Mouse (Mus musculus): ENCODE measurements around the gene Bicc1. TPM values are rescaled to one million over a fixed set of nuclear protein-coding genes. Genes with fewer than 3 reads are reported as not detected.

Gene Bicc1
- total RNA-seq, 1 experiment from 2014 or later: not detected

- no peak for ATAC-seq (replicated peaks; ENCODE audit: low read depth, poor library complexity, severe bottlenecking)
Measured at GRCm38 (mm10) chr10:70915096-70915495, 244.4 kb downstream of the Bicc1 start.

- no peak for ATAC-seq (replicated peaks; ENCODE audit: low read depth, poor library complexity, severe bottlenecking)
Measured at GRCm38 (mm10) chr10:70903936-70904335, 255.6 kb downstream of the Bicc1 start.

DNA sequence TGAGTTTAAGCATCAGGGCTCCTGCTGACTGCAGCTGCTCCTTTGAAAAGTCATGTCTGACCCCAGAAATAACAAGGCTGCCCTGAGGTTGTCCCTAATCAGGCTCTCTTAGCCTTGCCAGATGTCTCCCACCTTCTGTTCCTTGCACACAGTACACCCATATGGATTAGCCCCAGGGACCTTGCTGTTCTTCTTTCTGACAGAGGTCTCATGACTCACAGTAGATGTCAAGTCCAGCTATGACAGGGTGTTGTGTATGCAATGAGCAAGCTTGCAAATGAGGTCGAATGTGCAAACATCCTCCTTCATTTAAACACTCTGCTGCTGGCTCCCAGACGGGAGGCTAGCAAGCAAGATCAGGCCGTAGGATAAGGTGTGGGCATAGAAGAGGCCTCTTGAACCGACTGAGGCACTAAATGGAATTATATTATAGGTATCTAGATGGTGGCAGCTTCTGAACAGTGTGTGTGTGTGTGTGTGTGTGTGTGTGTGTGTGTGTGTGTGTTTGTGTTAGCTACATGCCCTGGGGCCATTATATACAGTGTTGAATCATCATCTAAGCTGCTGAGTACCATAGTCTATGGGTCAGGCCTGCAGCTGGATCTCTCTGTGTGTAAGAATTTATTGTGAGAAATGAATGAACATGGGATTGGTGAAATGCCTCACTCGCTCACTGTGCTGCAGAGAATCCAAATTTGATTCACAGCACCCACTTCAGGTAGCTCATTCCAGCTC is 256.6 kb downstream of the Bicc1 start:
- no peak for ATAC-seq (replicated peaks; ENCODE audit: low read depth, poor library complexity, severe bottlenecking)

DNA sequence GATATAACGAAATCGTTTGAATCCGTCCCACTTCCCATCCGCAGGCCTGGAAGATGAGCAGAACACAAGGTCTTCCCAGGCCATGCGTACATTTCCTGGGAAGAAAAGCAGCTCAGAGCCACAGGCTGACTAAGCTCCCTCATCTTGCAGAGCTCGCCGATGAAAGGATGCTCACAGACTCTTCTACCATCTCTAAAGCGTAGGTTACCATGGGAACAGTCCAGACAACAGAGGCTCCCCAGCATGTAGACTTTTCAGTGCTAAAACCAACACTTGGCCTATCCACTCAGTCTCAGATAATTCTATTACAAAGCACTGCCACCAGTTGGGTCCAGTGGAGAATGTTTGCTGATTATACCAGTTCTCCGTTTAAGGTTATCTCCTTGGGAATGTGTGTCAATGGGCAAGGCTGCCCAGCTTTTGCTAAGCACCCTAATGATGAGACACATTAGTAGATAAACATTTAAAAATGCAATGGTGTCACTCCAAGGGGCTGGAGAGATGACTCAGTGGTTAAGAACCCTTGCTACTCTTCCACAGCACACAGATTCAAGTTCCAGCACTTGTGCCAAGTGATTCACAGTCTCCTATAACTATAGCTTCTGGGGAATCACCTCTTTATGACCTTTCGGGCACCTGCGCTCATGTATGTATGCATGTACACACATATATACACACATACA is 258.2 kb downstream of the Bicc1 start:
- ATAC-seq (replicated peaks; ENCODE audit: low read depth, poor library complexity, severe bottlenecking): no peak

GRCm38 (mm10) chr10:70895891-70896290 is 263.6 kb downstream of the Bicc1 start:
- ATAC-seq (replicated peaks; ENCODE audit: low read depth, poor library complexity, severe bottlenecking): no peak

- ATAC-seq (replicated peaks; ENCODE audit: low read depth, poor library complexity, severe bottlenecking): no peak
Measured at GRCm38 (mm10) chr10:70878046-70878445, 281.5 kb downstream of the Bicc1 start.

GRCm38 (mm10) chr10:70877631-70878030 is 281.9 kb downstream of the Bicc1 start:
- ATAC-seq (replicated peaks; ENCODE audit: low read depth, poor library complexity, severe bottlenecking): no peak

GRCm38 (mm10) chr10:70876522-70876921 is 283.0 kb downstream of the Bicc1 start:
- ATAC-seq (replicated peaks; ENCODE audit: low read depth, poor library complexity, severe bottlenecking): no peak

GRCm38 (mm10) chr10:70876119-70876518 is 283.4 kb downstream of the Bicc1 start:
- ATAC-seq (replicated peaks; ENCODE audit: low read depth, poor library complexity, severe bottlenecking): no peak

- ATAC-seq (replicated peaks; ENCODE audit: low read depth, poor library complexity, severe bottlenecking): no peak
Measured at GRCm38 (mm10) chr10:70874994-70875538, 284.4 kb downstream of the Bicc1 start.

Other genes with a start within 250 kb of the Bicc1 start
- gene Tfam, start 78.6 kb upstream of the Bicc1 start, total RNA-seq (2017): 147 and 154 TPM in 2 replicates
- gene Ube2d1, start 125.6 kb upstream of the Bicc1 start, total RNA-seq (2017): 9.8 and 15.0 TPM in 2 replicates
- gene Cisd1, start 185.3 kb upstream of the Bicc1 start, total RNA-seq (2017): 26.3 and 27.5 TPM in 2 replicates
- gene Ipmk, start 188.1 kb upstream of the Bicc1 start, total RNA-seq (2017): 24.8 and 35.5 TPM in 2 replicates

All from common myeloid progenitor, adult 5-6 weeks (primary cell).